Mouse (Mus musculus): ENCODE measurements around the gene P4hb.
A peak's percentile ranks its signal among the peaks of the same experiment; 100 is the strongest.
"Not testable (repeated sequence)": the region's sequence is repeated elsewhere in the genome, so short reads cannot be mapped to it uniquely, and the experiment has no call there.

The P4hb gene

DNA sequence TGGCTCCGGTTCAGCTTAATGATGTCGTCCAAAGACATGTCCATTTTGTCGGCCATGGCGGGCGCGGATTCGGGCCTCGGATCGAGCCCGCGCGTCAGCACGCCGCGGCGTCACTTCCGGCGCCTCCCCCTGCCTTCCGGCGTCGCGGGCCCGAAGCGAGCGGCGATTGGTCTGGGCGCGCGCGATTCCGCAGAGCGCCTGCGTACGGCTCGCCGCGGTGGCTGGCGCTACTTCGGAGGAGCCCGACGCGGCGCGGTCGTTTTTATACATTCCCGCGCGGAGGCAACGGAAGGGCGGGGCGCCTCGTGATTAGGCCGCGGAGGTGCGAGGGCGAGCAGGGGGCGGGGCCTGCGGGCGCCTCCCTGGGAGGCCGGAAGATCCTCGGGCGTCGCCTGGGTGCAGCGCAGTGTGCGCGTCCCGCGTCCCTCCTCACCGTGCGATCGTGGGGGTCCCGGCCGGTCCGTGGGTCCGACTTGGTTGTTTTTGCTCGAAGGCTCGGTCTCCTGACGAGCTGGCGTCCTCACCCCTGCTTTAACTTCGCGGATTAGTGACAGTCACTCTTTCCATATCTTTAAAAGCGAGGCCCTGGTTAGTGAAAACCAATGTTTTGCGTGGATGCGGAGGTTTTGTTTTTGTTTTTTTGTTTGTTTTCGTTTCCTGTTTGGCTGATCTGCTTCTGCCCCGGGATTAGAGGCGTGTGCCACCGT, 25.4 kb upstream of the P4hb start, which contains the start of the genes Alyref and Anapc11:
Alyref (minus strand) TSS at position 83 of the 707 bp plus-strand sequence.
Anapc11 (plus strand) TSS at position 139 of the 707 bp plus-strand sequence.
- DNase-seq (ENCODE audit: low spot score in 2 of 2) = peak; percentile 94 to 97

GRCm38 (mm10) chr11:120597240-120598235, 24.5 kb upstream of the P4hb start:
- DNase-seq (ENCODE audit: low spot score in 2 of 2) = peak; percentile 43 to 80

DNA sequence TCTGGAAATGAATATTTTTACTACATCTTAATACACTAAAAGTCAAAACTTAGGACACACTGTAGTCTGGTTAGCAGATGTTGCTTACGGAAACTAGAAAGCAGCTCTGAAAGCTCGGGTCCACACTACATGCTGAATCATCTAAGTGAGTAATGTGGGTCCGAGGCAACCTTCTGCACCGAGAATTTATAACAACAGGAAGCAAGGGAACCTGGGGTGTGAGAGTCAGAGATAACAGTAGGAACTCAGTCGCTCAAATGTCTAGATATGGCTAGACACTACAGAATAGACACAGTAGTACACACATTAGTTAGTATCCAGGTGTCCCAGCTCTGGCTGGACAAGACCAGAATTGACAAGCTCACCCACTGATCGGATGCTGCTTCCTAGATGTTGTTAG, 15.5 kb upstream of the P4hb start:
- DNase-seq (ENCODE audit: low spot score in 2 of 2) = no peak

DNA sequence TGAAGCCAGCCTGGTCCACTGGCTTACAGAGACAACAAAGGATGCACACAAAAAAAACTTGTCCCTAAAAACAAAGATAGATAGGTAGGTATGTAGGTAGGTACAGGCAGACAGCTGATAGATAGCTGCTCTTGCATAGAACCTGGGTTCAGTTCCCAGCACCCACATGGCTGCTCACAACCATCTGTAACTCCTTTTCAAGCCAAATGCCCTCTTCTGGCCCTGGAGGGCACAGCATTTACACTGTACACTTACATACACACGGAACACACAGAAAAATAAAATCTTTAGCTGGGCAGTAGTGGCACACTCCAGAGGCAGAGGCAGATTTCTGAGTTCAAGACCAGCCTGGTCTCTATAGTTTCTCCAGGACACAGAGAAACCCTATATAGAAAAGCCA, 10.9 kb upstream of the P4hb start:
- no peak for DNase-seq (ENCODE audit: low spot score in 2 of 2)

- not testable (repeated sequence) for DNase-seq (ENCODE audit: low spot score in 2 of 2)
These were observed 9.9 kb upstream of the P4hb start for GRCm38 (mm10) chr11:120582982-120583293.

- DNase-seq (ENCODE audit: low spot score in 2 of 2) = peak; percentile 65 to 75
These were observed 9.4 kb upstream of the P4hb start for GRCm38 (mm10) chr11:120582268-120582981.

GRCm38 (mm10) chr11:120581490-120582267, 8.6 kb upstream of the P4hb start, which contains the start of gene Arhgdia:
TSS of gene Arhgdia (minus strand) at chr11:120581624.
- DNase-seq (ENCODE audit: low spot score in 2 of 2) = peak; percentile 87 to 94

DNA sequence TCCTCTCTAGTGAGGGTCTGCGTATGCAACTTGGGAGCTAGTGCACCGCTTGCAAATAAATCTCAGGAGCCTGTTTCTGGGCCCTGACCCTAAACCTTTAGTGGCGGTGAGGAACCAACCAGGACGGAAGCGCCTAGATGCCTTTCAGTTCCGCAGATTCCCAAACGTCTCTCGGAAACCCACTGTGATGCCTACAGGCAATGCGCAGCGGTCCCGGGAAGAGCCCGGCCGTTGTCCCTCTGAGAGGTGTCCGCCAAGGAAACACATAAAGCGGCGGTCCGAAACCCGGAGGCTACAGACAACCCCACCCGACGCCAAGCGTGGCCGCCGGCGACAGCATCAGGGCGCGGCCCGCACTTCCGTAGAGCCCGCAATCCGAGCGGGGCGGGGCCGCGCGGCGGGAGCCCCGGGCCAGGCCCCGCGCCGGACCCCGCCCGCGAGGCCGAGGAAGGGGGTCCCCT, 7.8 kb upstream of the P4hb start:
- peak; percentile 52 to 81 for DNase-seq (ENCODE audit: low spot score in 2 of 2)

GRCm38 (mm10) chr11:120580190-120580589, 7.1 kb upstream of the P4hb start:
- peak; percentile 50 to 78 for DNase-seq (ENCODE audit: low spot score in 2 of 2)

DNA sequence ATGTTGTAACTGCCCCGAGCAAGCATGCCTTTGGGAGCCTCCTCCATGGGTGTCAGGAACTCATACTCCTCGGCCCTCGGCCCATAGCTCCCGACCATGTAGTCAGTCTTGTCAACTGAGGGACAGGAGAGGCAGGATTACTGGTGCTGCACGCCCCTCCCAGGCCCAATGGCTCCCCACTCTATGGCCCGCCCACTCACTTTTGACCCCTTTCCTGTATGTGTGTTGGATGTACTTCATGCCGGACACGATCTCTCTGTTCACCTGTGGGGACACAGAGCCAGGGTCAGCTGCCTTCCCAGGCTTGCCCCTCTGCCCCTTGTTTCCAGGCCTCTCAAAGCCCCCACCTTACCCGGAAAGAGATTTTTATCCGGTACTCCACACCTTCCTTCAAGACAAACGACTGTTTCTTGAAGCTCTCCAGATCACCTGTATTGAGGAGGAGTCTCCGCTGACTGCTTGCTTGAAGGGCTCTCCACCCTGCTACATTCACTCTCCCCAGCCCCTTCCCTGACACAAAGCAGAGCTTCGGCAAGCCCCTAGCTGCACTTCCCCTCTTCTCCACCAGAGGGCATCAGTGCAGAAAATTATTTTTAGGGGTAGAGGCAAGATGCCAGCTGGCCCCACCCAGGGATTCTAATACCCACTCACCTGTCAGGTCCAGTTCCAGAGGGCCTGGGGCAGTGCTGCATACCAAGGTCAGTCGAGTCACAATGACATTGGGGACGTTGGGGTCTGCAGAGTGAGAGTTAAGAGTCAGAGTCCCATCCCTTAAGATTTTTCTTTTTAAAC, 6.5 kb upstream of the P4hb start:
- DNase-seq (ENCODE audit: low spot score in 2 of 2) = peak; percentile 82 to 94

DNA sequence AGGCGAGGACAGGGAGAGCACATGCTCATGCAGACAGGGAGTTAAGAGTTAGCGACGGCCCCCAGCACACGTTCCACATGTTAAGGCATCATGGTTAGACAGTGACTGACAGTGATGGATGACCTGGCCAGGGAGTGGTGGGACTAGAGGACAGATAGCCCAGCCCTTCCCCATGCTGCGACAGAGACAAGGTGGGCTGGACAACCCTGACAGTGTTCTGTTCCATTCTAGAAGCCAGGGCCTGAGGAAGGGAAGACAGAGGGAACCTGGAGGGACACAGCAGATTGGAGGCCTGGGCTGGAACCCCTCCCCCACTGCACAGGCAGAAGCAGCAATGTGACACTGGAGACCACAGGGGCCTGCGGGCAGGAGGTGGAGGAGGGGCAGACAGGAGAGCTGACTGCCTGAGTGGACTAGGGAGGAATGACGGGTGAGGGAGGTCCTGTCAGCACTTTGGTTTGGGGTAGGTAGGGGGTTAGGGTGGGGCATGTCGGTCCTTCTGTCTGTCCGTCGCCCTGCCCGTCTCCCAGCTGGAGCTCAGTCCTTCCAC, 5.7 kb upstream of the P4hb start:
- DNase-seq (ENCODE audit: low spot score in 2 of 2) = peak in 1 of 2 experiments; percentile 67

DNA sequence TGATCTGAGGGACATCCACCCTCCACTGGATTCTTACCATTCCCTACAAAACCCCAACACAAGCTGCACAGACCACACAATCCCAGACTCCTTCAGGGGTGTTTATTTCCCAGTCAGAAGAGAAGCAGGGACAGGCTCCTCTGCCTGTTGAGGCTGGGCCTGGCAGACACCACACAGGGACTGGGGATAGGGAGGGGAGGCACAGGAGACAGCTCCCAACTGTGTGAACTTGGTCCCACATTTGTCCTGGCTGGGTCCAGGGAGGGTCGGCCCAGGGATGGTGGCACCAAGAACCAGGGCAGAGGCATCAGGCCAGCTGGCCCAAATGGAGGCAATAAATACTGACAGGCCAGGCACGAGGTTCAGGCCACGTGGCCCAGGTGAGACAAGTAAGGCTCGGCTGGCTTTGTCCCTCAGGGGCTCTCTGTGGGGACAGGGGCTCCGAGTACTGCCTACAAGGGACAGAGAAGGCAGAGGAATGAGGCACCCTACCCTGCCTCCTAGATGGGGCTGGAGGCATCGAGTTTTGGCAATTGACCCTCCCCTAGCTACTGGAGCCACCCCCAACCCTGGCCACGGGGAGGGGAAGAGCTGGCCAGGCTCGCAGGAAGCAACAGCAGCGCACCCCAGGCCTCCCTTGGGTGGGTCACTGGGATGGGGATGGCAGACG, 5.1 kb upstream of the P4hb start:
- DNase-seq (ENCODE audit: low spot score in 2 of 2) = no peak

DNA sequence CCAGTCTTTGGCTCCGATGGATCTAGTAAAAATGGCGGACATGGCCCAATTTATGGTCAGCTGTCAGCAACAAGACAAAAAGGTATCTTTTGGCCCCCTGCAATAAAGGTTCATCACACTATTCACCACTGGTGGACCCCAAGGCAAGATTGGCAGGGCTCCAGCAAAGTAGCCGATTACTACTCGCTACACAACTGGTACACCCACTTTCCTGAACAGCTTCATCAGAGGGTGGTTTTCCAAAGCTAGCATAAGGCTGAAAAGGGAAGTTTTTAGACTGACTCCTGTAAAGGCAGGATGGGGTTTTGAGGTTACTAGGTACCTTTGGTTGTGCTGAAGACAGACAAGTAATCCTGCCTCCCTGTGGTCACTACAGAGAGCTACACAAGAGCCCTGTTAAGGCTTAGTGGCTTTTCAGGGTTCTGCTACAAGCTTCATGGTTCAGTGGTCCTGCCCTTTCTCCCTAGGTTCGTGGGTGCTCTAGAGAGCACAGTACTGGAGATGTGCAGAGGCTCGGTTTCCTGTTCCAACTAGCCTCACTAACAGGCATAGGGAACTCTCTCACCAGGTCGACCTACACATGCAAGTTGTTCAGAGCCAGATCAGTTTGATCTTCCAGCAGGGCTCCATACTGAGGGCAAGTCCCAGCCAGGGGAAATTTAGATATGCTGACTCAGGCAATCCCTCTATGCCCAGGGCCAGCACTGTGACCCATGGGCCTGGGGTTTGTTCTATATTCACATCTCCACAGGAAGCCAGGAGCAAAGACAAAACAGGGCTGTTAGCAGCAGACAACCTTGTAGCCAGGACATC, 4.4 kb upstream of the P4hb start:
- DNase-seq (ENCODE audit: low spot score in 2 of 2) = no peak

GRCm38 (mm10) chr11:120576365-120576981, 3.4 kb upstream of the P4hb start:
- DNase-seq (ENCODE audit: low spot score in 2 of 2) = no peak

DNA sequence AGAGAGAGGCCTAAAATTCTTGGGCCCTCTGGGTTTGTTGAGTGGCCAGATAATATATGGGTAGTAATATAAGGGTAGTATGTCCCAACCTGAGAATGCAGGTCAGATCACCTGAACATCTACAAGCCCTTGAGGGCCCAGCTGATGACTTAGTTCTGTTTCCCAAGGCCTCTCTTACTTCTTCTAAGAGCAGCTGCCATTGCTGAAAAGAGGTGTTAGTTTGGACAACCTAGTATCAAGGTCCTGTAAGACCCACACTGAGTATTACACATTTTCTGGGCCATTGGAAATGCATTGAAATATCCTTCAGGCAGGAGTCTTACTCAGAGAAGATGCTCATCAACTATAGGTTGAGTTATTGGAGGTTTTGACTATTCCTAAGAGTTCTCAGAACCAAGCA, 2.9 kb upstream of the P4hb start:
- DNase-seq (ENCODE audit: low spot score in 2 of 2) = no peak

DNA sequence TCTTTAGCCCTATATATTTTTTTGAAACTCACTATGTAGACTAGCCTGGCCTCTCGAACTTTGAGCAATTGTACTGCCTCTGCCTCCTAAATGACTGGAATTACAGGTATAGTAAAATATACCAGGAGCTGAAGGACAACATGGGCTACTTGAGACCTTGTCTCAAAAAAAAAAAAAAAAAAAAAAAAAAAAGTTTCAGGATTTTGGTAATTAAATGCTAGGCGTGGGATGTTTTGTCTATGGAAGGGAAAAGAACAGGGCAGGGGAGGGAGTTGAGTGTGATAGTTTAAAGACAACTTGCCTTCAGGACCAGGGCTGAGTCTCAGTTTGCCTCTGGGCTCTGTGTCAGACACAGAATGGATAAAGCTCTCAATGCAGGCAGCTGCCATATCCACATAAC, 2.0 kb upstream of the P4hb start:
- DNase-seq (ENCODE audit: low spot score in 2 of 2) = no peak

DNA sequence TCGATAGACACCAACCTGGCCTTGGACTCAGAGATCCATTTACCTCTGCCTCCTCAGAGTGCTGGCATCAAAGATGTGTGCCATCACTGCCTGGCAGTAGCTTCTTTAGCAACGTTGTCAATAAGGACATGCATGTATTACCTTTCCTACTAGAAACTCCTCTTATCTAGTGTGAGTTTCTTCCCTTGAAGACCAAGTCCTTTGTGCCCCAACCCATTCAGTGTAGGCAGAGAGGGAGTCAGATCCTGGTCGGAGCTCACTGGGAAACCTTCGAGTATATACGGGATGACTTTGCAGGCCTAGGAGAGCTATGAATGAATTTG, 1.2 kb upstream of the P4hb start:
- DNase-seq (ENCODE audit: low spot score in 2 of 2) = no peak

DNA sequence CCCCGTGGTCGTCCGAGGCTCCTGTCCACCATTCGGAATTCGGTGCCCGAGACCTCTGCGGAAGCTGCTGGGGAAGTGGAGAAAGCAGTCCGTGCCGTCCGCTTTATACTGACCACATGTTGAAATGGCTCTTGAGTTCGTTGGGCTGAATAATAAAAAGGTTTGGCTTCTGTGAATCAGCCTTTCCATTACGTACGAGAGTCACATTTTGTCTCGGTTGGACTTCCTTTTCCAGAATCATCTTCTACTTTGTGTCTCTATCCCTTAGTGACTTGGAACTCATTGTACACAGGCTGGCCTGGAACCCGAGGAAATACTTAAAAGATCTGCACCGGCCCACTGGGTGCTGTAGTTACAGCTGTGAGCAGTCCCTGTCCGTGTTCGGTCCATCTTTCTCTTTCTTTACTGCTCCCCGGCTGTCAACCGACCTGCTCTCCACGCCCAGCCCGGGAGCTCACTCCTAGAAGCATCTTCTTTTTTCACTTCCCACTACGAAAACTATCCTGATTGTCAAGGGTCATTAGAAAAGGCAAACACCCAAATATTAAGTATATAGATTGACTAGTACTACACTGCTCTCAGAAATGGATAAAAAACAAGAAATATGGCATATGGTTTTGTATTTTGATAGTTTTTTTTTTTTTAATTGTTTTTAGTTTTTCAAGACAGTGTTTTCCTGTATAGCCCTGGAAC, 678 bp upstream of the P4hb start:
- no peak for DNase-seq (ENCODE audit: low spot score in 2 of 2)

All from spleen, postnatal 4 days (tissue).